Mouse (Mus musculus) CH12.LX (cell line): Measurements from ENCODE around the gene Atxn7l1. TPM values are rescaled to one million over a fixed set of nuclear protein-coding genes. Genes with fewer than 3 reads are reported as not detected.

Source experiments
- DNase-seq: peaks from one replicate; pipeline ENCODE4 v3.0.0-alpha.2; 2013; ENCODE audit errors: extremely low read depth
- H3K27ac ChIP-seq: 2 replicates; pipeline ENCODE4 v1.5.1; 2012; ENCODE audit warnings: low read depth, mild to moderate bottlenecking, control low read depth, moderate library complexity; ENCODE audit not compliant: insufficient read depth
- H3K27me3 ChIP-seq: replicated peaks from 2 replicates; pipeline ENCODE3; 2012; ENCODE audit warnings: inconsistent platforms
- H3K36me3 ChIP-seq, 2 experiments: replicated peaks in 1 of 2; 2 replicates each; pipeline versions ENCODE3 to v1.6.1; 2012; ENCODE audit warnings: inconsistent platforms in 1 of 2, low read length in 1 of 2, mild to moderate bottlenecking in 1 of 2, mixed read lengths in 1 of 2, moderate library complexity in 1 of 2; ENCODE audit not compliant: control insufficient read depth in 1 of 2, insufficient read depth in 1 of 2
- H3K4me1 ChIP-seq, 2 experiments: 2 replicates each; pipeline ENCODE4 v1.6.1; 2012; ENCODE audit warnings: inconsistent platforms in 1 of 2, moderate library complexity in 1 of 2; ENCODE audit not compliant: insufficient read depth in 2 of 2, control insufficient read depth in 1 of 2
- H3K4me2 ChIP-seq: 2 replicates; pipeline ENCODE4 v1.6.1; 2012; ENCODE audit warnings: low read depth, mild to moderate bottlenecking, control low read depth; ENCODE audit not compliant: poor library complexity, insufficient read depth, severe bottlenecking
- H3K4me3 ChIP-seq, 3 experiments: fragments of 150-350 bp in 1 of 3; sonication (generic) in 1 of 3; replicated peaks in 1 of 3; 2 replicates each; pipeline versions ENCODE3 to v1.5.1; 2011 to 2012; ENCODE audit warnings: low read depth in 2 of 3, low read length in 2 of 3, mild to moderate bottlenecking in 2 of 3, moderate library complexity in 2 of 3, control low read depth in 1 of 3, improper control_type of control experiment in 1 of 3, inconsistent platforms in 1 of 3, mixed read lengths in 1 of 3; ENCODE audit not compliant: poor library complexity in 1 of 3
- H3K79me2 ChIP-seq: replicated peaks from 2 replicates; pipeline ENCODE4 v1.6.1; 2012; ENCODE audit warnings: mild to moderate bottlenecking, moderate library complexity; ENCODE audit not compliant: control insufficient read depth, poor library complexity, insufficient read depth, severe bottlenecking; ENCODE audit errors: extremely low read depth
- H3K9ac ChIP-seq: 2 replicates; pipeline ENCODE4 v1.6.1; 2012; ENCODE audit warnings: low read depth, mild to moderate bottlenecking, control low read depth, moderate library complexity; ENCODE audit not compliant: insufficient read depth
- H3K9me3 ChIP-seq: replicated peaks from 2 replicates; pipeline ENCODE3; 2012; ENCODE audit warnings: low read length, inconsistent platforms, mixed read lengths
- BHLHE40 ChIP-seq: IDR thresholded peaks from 2 replicates; pipeline ENCODE4 v1.6.1; 2011; ENCODE audit warnings: mild to moderate bottlenecking, low read depth, low read length, improper control_type of control experiment
- CHD1 ChIP-seq: IDR thresholded peaks from 2 replicates; pipeline ENCODE4 v1.6.1; 2012; ENCODE audit warnings: low read depth, low read length, improper control_type of control experiment, inconsistent platforms
- CTCF ChIP-seq, 2 experiments: IDR thresholded peaks in 1 of 2; conservative IDR thresholded peaks in 1 of 2; 2 replicates each; pipeline ENCODE4 v1.5.1; 2011 to 2012; ENCODE audit warnings: low read depth in 2 of 2, low read length in 2 of 2, improper control_type of control experiment in 1 of 2, inconsistent platforms in 1 of 2, mild to moderate bottlenecking in 1 of 2, moderate library complexity in 1 of 2
- E2F4 ChIP-seq: IDR thresholded peaks from 2 replicates; pipeline ENCODE4 v1.6.1; 2011; ENCODE audit warnings: low read depth, low read length, improper control_type of control experiment; ENCODE audit not compliant: insufficient replicate concordance
- ETS1 ChIP-seq: conservative IDR thresholded peaks from 2 replicates; pipeline ENCODE4 v1.6.1; 2012; ENCODE audit warnings: low read depth, mild to moderate bottlenecking, inconsistent platforms, low read length, improper control_type of control experiment, moderate library complexity
- GABPA ChIP-seq: IDR thresholded peaks from 2 replicates; pipeline ENCODE4 v1.6.1; 2012; ENCODE audit warnings: low read depth, low read length, improper control_type of control experiment, inconsistent platforms; ENCODE audit not compliant: insufficient replicate concordance
- HCFC1 ChIP-seq: IDR thresholded peaks from 2 replicates; pipeline ENCODE4 v1.6.1; 2012; ENCODE audit warnings: low read depth, mild to moderate bottlenecking, inconsistent platforms, low read length, improper control_type of control experiment
- IRF4 ChIP-seq: IDR thresholded peaks from 2 replicates; pipeline ENCODE4 v1.6.1; 2014; ENCODE audit warnings: low read depth, mild to moderate bottlenecking, inconsistent platforms, low read length, improper control_type of control experiment
- JUN ChIP-seq: IDR thresholded peaks from 2 replicates; pipeline ENCODE4 v1.6.1; 2011; ENCODE audit warnings: low read depth, mild to moderate bottlenecking, low read length, improper control_type of control experiment, moderate library complexity; ENCODE audit not compliant: insufficient read depth
- KAT2A ChIP-seq: IDR thresholded peaks from 2 replicates; pipeline ENCODE4 v1.6.1; 2012; ENCODE audit warnings: low read length, improper control_type of control experiment, inconsistent platforms; ENCODE audit not compliant: insufficient replicate concordance
- MEF2A ChIP-seq: IDR thresholded peaks from 2 replicates; pipeline ENCODE4 v1.6.1; 2014; ENCODE audit warnings: low read depth, mild to moderate bottlenecking, inconsistent platforms, low read length, improper control_type of control experiment, borderline replicate concordance
- MYC ChIP-seq: IDR thresholded peaks from 2 replicates; pipeline ENCODE4 v1.6.1; 2011; ENCODE audit warnings: low read depth, mild to moderate bottlenecking, improper control_type of control experiment, low read length
- PAX5 ChIP-seq: IDR thresholded peaks from 2 replicates; pipeline ENCODE4 v1.6.1; 2012; ENCODE audit warnings: low read length, inconsistent platforms, mixed read lengths
- RCOR1 ChIP-seq: conservative IDR thresholded peaks from 2 replicates; pipeline ENCODE4 v1.6.1; 2012; ENCODE audit warnings: low read depth, mild to moderate bottlenecking, inconsistent platforms, low read length, improper control_type of control experiment
- SIN3A ChIP-seq: IDR thresholded peaks from 2 replicates; pipeline ENCODE4 v1.6.1; 2012; ENCODE audit warnings: low read length, improper control_type of control experiment, inconsistent platforms
- UBTF ChIP-seq: IDR thresholded peaks from 2 replicates; pipeline ENCODE4 v1.6.1; 2012; ENCODE audit warnings: low read depth, mild to moderate bottlenecking, inconsistent platforms, low read length, improper control_type of control experiment, moderate library complexity
- USF2 ChIP-seq: conservative IDR thresholded peaks from 2 replicates; pipeline ENCODE4 v1.6.1; 2011; ENCODE audit warnings: low read depth, low read length, improper control_type of control experiment
- ZC3H11A ChIP-seq: IDR thresholded peaks from 2 replicates; pipeline ENCODE4 v1.6.1; 2012; ENCODE audit warnings: low read depth, mild to moderate bottlenecking, inconsistent platforms, low read length, improper control_type of control experiment
- ZNF384 ChIP-seq: IDR thresholded peaks from 2 replicates; pipeline ENCODE4 v1.6.1; 2012; ENCODE audit warnings: low read depth, low read length, improper control_type of control experiment, inconsistent platforms
- dilution Hi-C: fragments of 300-500 bp; cut with MboI; formaldehyde crosslinking; loops from 2 replicates; pipeline ENCODE4 v1.14.3; 2020; ENCODE audit warnings: low sequenced_read_pairs; ENCODE audit not compliant: extremely low pct_unique_long_range_greater_than_20kb, extremely low pct_ligation_motif_present
- in situ Hi-C: fragments of 300-500 bp; cut with MboI; formaldehyde crosslinking; loops from 3 replicates; pipeline ENCODE4 v1.14.3; 2019; ENCODE audit warnings: low sequenced_read_pairs, low pct_ligation_motif_present, low pct_unique_long_range_greater_than_20kb, mixed read lengths
- polyA plus RNA-seq: library from polyadenylated mRNA; unstranded; fragments of >175 nt; gene quantifications from 2 replicates; pipeline ENCODE4 v1.2.1, GENCODE M21; 2012; ENCODE audit warnings: low read depth; ENCODE audit not compliant: insufficient read length
- total RNA-seq, 2 experiments: library from RNA; depleted of rRNA; stranded (reverse); fragments of 300-350 nt in 1 of 2; fragments of >200 nt in 1 of 2; gene quantifications; 2 replicates each; pipeline ENCODE4 v1.2.3; 2012 to 2014

The Atxn7l1 gene
- total and polyA plus RNA-seq, 3 experiments, result 8.6 to 55.7 (median 9.0) TPM

DNA sequence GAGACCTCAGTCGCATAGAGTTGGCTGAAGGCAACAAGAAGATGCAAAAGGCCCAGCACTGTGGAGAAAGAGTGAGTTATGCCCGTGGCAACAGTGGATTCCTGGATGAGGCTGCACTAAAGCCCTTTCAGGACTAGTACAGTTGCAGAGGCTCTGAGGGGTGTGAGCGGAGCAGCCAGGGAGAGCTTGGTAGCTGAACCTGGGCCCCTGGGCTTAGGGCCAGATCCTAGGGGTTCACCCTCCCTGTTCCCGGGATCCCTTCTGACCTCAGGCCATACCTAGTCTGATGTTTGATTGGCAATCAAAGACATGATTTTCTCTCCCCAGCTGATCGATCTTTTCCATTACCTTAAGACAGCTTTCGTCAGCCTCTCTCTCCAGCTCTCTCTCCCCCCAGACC lies 58.8 kb downstream of the Atxn7l1 start:
- H3K36me3 ChIP-seq, result peaks cover 15 to 77% of the 10 kb centered on the region in 2 experiments

GRCm38 (mm10) chr12:33210856-33211255 lies 63.4 kb downstream of the Atxn7l1 start:
- Histone ChIP-seq H3K27me3 (no peaks in the 10 kb centered on the region), H3K36me3 (peaks cover 16 to 73% of the 10 kb centered on the region in 2 experiments), H3K4me1 (peaks cover 4 to 67% of the 10 kb centered on the region in 2 experiments; a peak in 3 of 4 replicates), H3K4me2 (no peak overlapping the region), H3K4me3 (no peak overlapping the region), H3K9ac (no peak overlapping the region), H3K9me3 (no peaks in the 10 kb centered on the region), H3K79me2 (peaks cover 5% of the 10 kb centered on the region), H3K27ac (no peak overlapping the region)
- TF ChIP-seq KAT2A (no peak), SIN3A (no peak), IRF4 (no peak), MEF2A (no peak), USF2 (no peak), E2F4 (no peak), ZC3H11A (no peak), JUN (no peak), UBTF (no peak), RCOR1 (no peak), ZNF384 (no peak), GABPA (no peak), HCFC1 (no peak), CTCF (conservative IDR thresholded peaks at IDR 0.05 in 1 of 2, IDR thresholded peaks at IDR 0.05 in 1 of 2; ENCODE audit: low read depth in 2 of 2, low read length in 2 of 2) (no peak), BHLHE40 (no peak), PAX5 (no peak), MYC (no peak), CHD1 (no peak), ETS1 (no peak)
- peak; percentile 32 for DNase-seq
- dilution Hi-C loops, result no loop called here
- in situ Hi-C loops, result no loop called here

More for the DNA sequence above, 58.8 kb downstream of the Atxn7l1 start:
- Histone ChIP-seq H3K9me3 (no peaks in the 10 kb centered on the region), H3K27me3 (no peaks in the 10 kb centered on the region), H3K9ac (no peak overlapping the region), H3K79me2 (peaks cover 5% of the 10 kb centered on the region; the same call in 1 of the 2 replicates), H3K27ac (no peak overlapping the region), H3K4me2 (no peak overlapping the region), H3K4me3 (no peak overlapping the region), H3K4me1 (peaks cover 6 to 57% of the 10 kb centered on the region in 2 experiments)
- DNase-seq, result no peak
- in situ Hi-C loops (no loop called here), dilution Hi-C loops (no loop called here)
- TF ChIP-seq ZC3H11A, result no peak
- no peak for TF ChIP-seq ETS1
- TF ChIP-seq MYC, result no peak
